Mouse (Mus musculus): Measurements from ENCODE around the gene Olfr543. TPM values are rescaled to one million over a fixed set of nuclear protein-coding genes. Genes with fewer than 3 reads are reported as not detected.

Olfr543 gene
- total RNA-seq (2023), result not detected

GRCm38 (mm10) chr7:102481579-102481978, at the start of gene Olfr543:
Gene Olfr543 (minus strand): TSS chr7:102481679.

GRCm38 (mm10) chr7:102499473-102499872, 18.0 kb upstream of the Olfr543 start, which contains the start of gene Olfr545:
Gene Olfr545 (minus strand): TSS chr7:102499573.

GRCm38 (mm10) chr7:102488161-102488560, 6.7 kb upstream of the Olfr543 start, which contains the start of gene Olfr544:
Gene Olfr544 (minus strand): TSS chr7:102488313.

GRCm38 (mm10) chr7:102441657-102442391, 39.7 kb downstream of the Olfr543 start, which contains the start of gene Rrm1:
Gene Rrm1 (plus strand): TSS chr7:102441695.

Other genes starting within 250 kb of the Olfr543 start
- 161 TPM for gene Rhog, start 225.6 kb downstream of the Olfr543 start, total RNA-seq (2023)
- gene Stim1, start 213.9 kb downstream of the Olfr543 start, total RNA-seq (2023), result 161 TPM
- gene Rrm1, start 40.0 kb downstream of the Olfr543 start, total RNA-seq (2023), result 40.0 TPM
- not detected for gene Olfr544, start 6.6 kb upstream of the Olfr543 start, total RNA-seq (2023)
- not detected for gene Olfr545, start 17.9 kb upstream of the Olfr543 start, total RNA-seq (2023)
- not detected for gene Olfr547, start 53.1 kb upstream of the Olfr543 start, total RNA-seq (2023)
- gene Olfr548-ps1, start 59.2 kb upstream of the Olfr543 start, total RNA-seq (2023), result not detected
- gene Olfr549, start 68.2 kb upstream of the Olfr543 start, total RNA-seq (2023), result not detected
- 43.5 TPM for gene Trim21, start 83.8 kb upstream of the Olfr543 start, total RNA-seq (2023)
- gene Olfr550, start 89.8 kb upstream of the Olfr543 start, total RNA-seq (2023), result not detected
- not detected for gene Olfr551, start 110.2 kb upstream of the Olfr543 start, total RNA-seq (2023)
- 0.23 TPM for gene Olfr552, start 116.1 kb upstream of the Olfr543 start, total RNA-seq (2023)
- gene Olfr553, start 136.5 kb upstream of the Olfr543 start, total RNA-seq (2023), result not detected
- not detected for gene Olfr554, start 156.8 kb upstream of the Olfr543 start, total RNA-seq (2023)
- not detected for gene Olfr555, start 177.1 kb upstream of the Olfr543 start, total RNA-seq (2023)
- gene Olfr556, start 183.2 kb upstream of the Olfr543 start, total RNA-seq (2023), result not detected
- gene Trim68, start 205.6 kb upstream of the Olfr543 start, total RNA-seq (2023), result 11.8 TPM
- not detected for gene Olfr557, start 214.2 kb upstream of the Olfr543 start, total RNA-seq (2023)
- gene Olfr558, start 220.5 kb upstream of the Olfr543 start, total RNA-seq (2023), result not detected
- not detected for gene Olfr33, start 237.4 kb upstream of the Olfr543 start, total RNA-seq (2023)
- not detected for gene Olfr559, start 245.8 kb upstream of the Olfr543 start, total RNA-seq (2023)

Measured in CD4-positive naive resting alpha-beta T cell, adult 76 days (primary cell).